Mouse (Mus musculus) embryo, embryonic 10 days (tissue): ENCODE data around the gene Akna.
A peak's percentile ranks its signal among the peaks of the same experiment; 100 is the strongest.

Source experiments
- DNase-seq: peaks from one replicate; pipeline ENCODE4 v3.0.0-alpha.2; 2015; ENCODE audit warnings: low spot score

Akna gene

DNA sequence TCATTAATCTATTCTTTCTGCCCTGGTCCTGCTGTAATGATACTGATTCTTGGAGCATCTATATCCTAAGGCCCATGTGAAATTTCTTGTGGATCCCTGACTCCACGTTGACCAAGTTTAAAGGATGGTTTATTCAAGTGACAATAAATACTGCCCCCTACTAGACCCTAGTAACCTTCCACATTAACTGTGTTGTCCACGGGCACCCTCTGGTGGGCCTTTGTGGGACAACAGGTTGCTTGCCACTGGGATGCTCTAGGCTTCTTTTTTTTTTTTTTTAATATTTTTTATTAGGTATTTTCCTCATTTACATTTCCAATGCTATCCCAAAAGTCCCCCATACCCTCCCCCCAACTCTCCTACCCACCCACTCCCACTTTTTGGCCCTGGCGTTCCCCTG is 83.6 kb downstream of the Akna start:
- peak; percentile 68 for DNase-seq
